Mouse (Mus musculus) liver, embryonic 15.5 days (tissue): ENCODE results near the gene 4930583I09Rik. TPM values are rescaled to one million over a fixed set of nuclear protein-coding genes. Genes with fewer than 3 reads are reported as not detected.

Experiments
- ATAC-seq: fragments of 200-750 bp; cut with Nextera tagmentation; 2 replicates; pipeline ENCODE4 v1.8.0; 2017; ENCODE audit warnings: moderate number of reproducible peaks, mild to moderate bottlenecking, moderate library complexity; ENCODE audit not compliant: insufficient read depth
- H3K27ac ChIP-seq: fragments of 300-500 bp; sonication (generic); replicated peaks from 2 replicates; pipeline ENCODE4 v1.5.1; 2015; ENCODE audit warnings: mild to moderate bottlenecking, inconsistent platforms
- H3K27me3 ChIP-seq: fragments of 300-500 bp; sonication (generic); 2 replicates; pipeline ENCODE4 v1.6.1; 2015; ENCODE audit warnings: mild to moderate bottlenecking, inconsistent platforms
- H3K36me3 ChIP-seq: fragments of 300-500 bp; sonication (generic); replicated peaks from 2 replicates; pipeline ENCODE4 v1.6.1; 2015; ENCODE audit warnings: moderate library complexity, mild to moderate bottlenecking, inconsistent platforms
- H3K4me1 ChIP-seq: fragments of 300-500 bp; sonication (generic); replicated peaks from 2 replicates; pipeline ENCODE4 v1.6.1; 2015; ENCODE audit warnings: inconsistent platforms
- H3K4me2 ChIP-seq: fragments of 300-500 bp; sonication (generic); 2 replicates; pipeline ENCODE4 v1.6.1; 2015; ENCODE audit warnings: moderate library complexity, mild to moderate bottlenecking, inconsistent platforms
- H3K4me3 ChIP-seq: fragments of 300-500 bp; sonication (generic); replicated peaks from 2 replicates; pipeline ENCODE4 v1.5.1; 2015; ENCODE audit warnings: mild to moderate bottlenecking, inconsistent platforms
- H3K9ac ChIP-seq: fragments of 300-500 bp; sonication (generic); 2 replicates; pipeline ENCODE4 v1.6.1; 2015; ENCODE audit warnings: moderate library complexity, mild to moderate bottlenecking, inconsistent platforms
- H3K9me3 ChIP-seq: fragments of 300-500 bp; sonication (generic); replicated peaks from 2 replicates; pipeline ENCODE4 v1.6.1; 2016; ENCODE audit warnings: inconsistent platforms
- WGBS: fragments of 180-500 bp; shearing (Covaris S2); methylation state at CpG from one replicate; pipeline ENCODE4 v1.1.7; 2015; ENCODE audit warnings: mixed read lengths; ENCODE audit not compliant: insufficient replicate concordance; 5-methylcytosine and 5-hydroxymethylcytosine counted together
- polyA plus RNA-seq: library from polyadenylated mRNA; unstranded; fragments of >200 nt; fragmentation: Nextera tagmentation; extraction: Ambion mirVana; gene quantifications from 2 replicates; pipeline ENCODE4 v1.2.1, GENCODE M21; 2015

4930583I09Rik gene
- polyA plus RNA-seq, 1 experiment from 2014 or later = not detected

GRCm38 (mm10) chr17:64792623-64793022 lies 43.2 kb downstream of the 4930583I09Rik start:
- WGBS = 60% methylated on average over 5 of the region's 5 CpGs
- Histone ChIP-seq H3K9ac (no peak overlapping the region), H3K4me2 (no peak overlapping the region), H3K4me1 (no peaks in the 10 kb centered on the region), H3K9me3 (no peaks in the 10 kb centered on the region), H3K27me3 (no peaks in the 10 kb centered on the region), H3K36me3 (no peaks in the 10 kb centered on the region), H3K27ac (no peak overlapping the region), H3K4me3 (no peak overlapping the region)
- ATAC-seq = no peak

GRCm38 (mm10) chr17:64792076-64792475 lies 43.8 kb downstream of the 4930583I09Rik start:
- Histone ChIP-seq H3K9ac (no peak overlapping the region), H3K27ac (no peak overlapping the region), H3K9me3 (no peaks in the 10 kb centered on the region), H3K27me3 (no peaks in the 10 kb centered on the region), H3K4me1 (no peaks in the 10 kb centered on the region), H3K4me3 (no peak overlapping the region), H3K4me2 (no peak overlapping the region), H3K36me3 (no peaks in the 10 kb centered on the region)
- ATAC-seq = no peak
- WGBS = 63% methylated on average over 3 of the region's 3 CpGs

- no peaks in the 10 kb centered on the region for H3K36me3 ChIP-seq
- H3K4me1 ChIP-seq = no peaks in the 10 kb centered on the region
- no peaks in the 10 kb centered on the region for H3K27me3 ChIP-seq
- H3K4me3 ChIP-seq = no peak overlapping the region
- ATAC-seq = no peak
- whole genome bisulfite sequencing = 57% methylated on average over 3 of the region's 3 CpGs
- H3K9me3 ChIP-seq = no peaks in the 10 kb centered on the region
- no peak overlapping the region for H3K27ac ChIP-seq
- no peak overlapping the region for H3K9ac ChIP-seq
- H3K4me2 ChIP-seq = no peak overlapping the region
These were observed 46.7 kb downstream of the 4930583I09Rik start for GRCm38 (mm10) chr17:64789175-64789574.

- Histone ChIP-seq H3K27ac (no peak overlapping the region), H3K4me1 (no peaks in the 10 kb centered on the region), H3K36me3 (no peaks in the 10 kb centered on the region), H3K9me3 (no peaks in the 10 kb centered on the region), H3K4me2 (no peak overlapping the region), H3K27me3 (no peaks in the 10 kb centered on the region), H3K9ac (no peak overlapping the region), H3K4me3 (no peak overlapping the region)
- ATAC-seq = no peak
- WGBS = 72% methylated on average over 13 of the region's 13 CpGs
These were observed 47.6 kb downstream of the 4930583I09Rik start for GRCm38 (mm10) chr17:64788301-64788700.

GRCm38 (mm10) chr17:64785961-64786360 lies 49.9 kb downstream of the 4930583I09Rik start:
- H3K9me3 ChIP-seq = no peaks in the 10 kb centered on the region
- 47% methylated on average over 1 of the region's 1 CpGs for WGBS

More at GRCm38 (mm10) chr17:64785961-64786360, 49.9 kb downstream of the 4930583I09Rik start:
- Histone ChIP-seq H3K9ac (no peak overlapping the region), H3K4me2 (no peak overlapping the region), H3K4me3 (no peak overlapping the region), H3K27me3 (no peaks in the 10 kb centered on the region), H3K27ac (no peak overlapping the region), H3K36me3 (no peaks in the 10 kb centered on the region), H3K4me1 (no peaks in the 10 kb centered on the region)
- no peak for ATAC-seq

Other genes starting within 250 kb of the 4930583I09Rik start
- 5.0 and 5.5 TPM in 2 replicates for gene Man2a1, start 235.3 kb downstream of the 4930583I09Rik start, polyA plus RNA-seq